Mouse (Mus musculus) kidney, embryonic 16.5 days (tissue): ENCODE measurements around the gene Tex9. TPM values are rescaled to one million over a fixed set of nuclear protein-coding genes. Genes with fewer than 3 reads are reported as not detected.

Experiments used
- ATAC-seq: fragments of 200-750 bp; cut with Nextera tagmentation; 2 replicates; pipeline ENCODE4 v1.8.0; 2017; ENCODE audit warnings: moderate TSS enrichment; ENCODE audit not compliant: low FRiP score, low TSS enrichment
- H3K27ac ChIP-seq: fragments of 300-500 bp; sonication (generic); 2 replicates; pipeline ENCODE4 v1.5.1; 2014; ENCODE audit warnings: low read length
- H3K27me3 ChIP-seq: fragments of 300-500 bp; sonication (generic); 2 replicates; pipeline ENCODE4 v1.6.1; 2014; ENCODE audit warnings: low read length, control low read depth, mixed read lengths; ENCODE audit not compliant: insufficient read depth
- H3K36me3 ChIP-seq: fragments of 300-500 bp; sonication (generic); 2 replicates; pipeline ENCODE4 v1.6.1; 2014; ENCODE audit warnings: low read length, control low read depth, mixed read lengths; ENCODE audit not compliant: insufficient read depth
- H3K4me1 ChIP-seq: fragments of 300-500 bp; sonication (generic); 2 replicates; pipeline ENCODE4 v1.6.1; 2014; ENCODE audit warnings: low read length, control low read depth, mixed read lengths; ENCODE audit not compliant: insufficient read depth
- H3K4me2 ChIP-seq: fragments of 300-500 bp; sonication (generic); replicated peaks from 2 replicates; pipeline ENCODE4 v1.6.1; 2014; ENCODE audit warnings: low read depth, low read length
- H3K4me3 ChIP-seq: fragments of 300-500 bp; sonication (generic); 2 replicates; pipeline ENCODE4 v1.5.1; 2014; ENCODE audit warnings: mild to moderate bottlenecking, low read length
- H3K9ac ChIP-seq: fragments of 300-500 bp; sonication (generic); replicated peaks from 2 replicates; pipeline ENCODE4 v1.6.1; 2014; ENCODE audit warnings: low read length
- H3K9me3 ChIP-seq: fragments of 300-500 bp; sonication (generic); 2 replicates; pipeline ENCODE4 v1.6.1; 2016; ENCODE audit warnings: low read length, control low read depth
- WGBS: fragments of 180-500 bp; shearing (Covaris S2); extraction: QIAGEN DNeasy Blood & Tissue Kit; methylation state at CpG from one replicate; pipeline ENCODE4 v1.1.7; 2014; 5-methylcytosine and 5-hydroxymethylcytosine counted together
- polyA plus RNA-seq: library from polyadenylated mRNA; unstranded; fragments of >200 nt; fragmentation: Nextera tagmentation; extraction: Ambion mirVana; gene quantifications from 2 replicates; pipeline ENCODE4 v1.2.1, GENCODE M21; 2015

Tex9 gene
- polyA plus RNA-seq, 1 experiment from 2014 or later = 28.2 TPM

- Histone ChIP-seq H3K36me3 (no peaks in the 10 kb centered on the region), H3K4me2 (no peak overlapping the region), H3K4me3 (no peak overlapping the region), H3K9ac (no peak overlapping the region), H3K9me3 (no peaks in the 10 kb centered on the region), H3K27me3 (no peaks in the 10 kb centered on the region; the same call in none of the 2 replicates), H3K27ac (no peak overlapping the region), H3K4me1 (peaks cover 10% of the 10 kb centered on the region)
- 56% methylated on average over 11 of the region's 11 CpGs for WGBS
- ATAC-seq = no peak
Measured at GRCm38 (mm10) chr9:72422284-72422683, 69.7 kb downstream of the Tex9 start.

GRCm38 (mm10) chr9:72420490-72420889 lies 71.5 kb downstream of the Tex9 start:
- WGBS = 80% methylated on average over 3 of the region's 3 CpGs
- Histone ChIP-seq H3K4me2 (no peak overlapping the region), H3K27me3 (no peaks in the 10 kb centered on the region; the same call in none of the 2 replicates), H3K9ac (no peak overlapping the region), H3K9me3 (no peaks in the 10 kb centered on the region), H3K4me3 (no peak overlapping the region), H3K27ac (no peak overlapping the region), H3K36me3 (no peaks in the 10 kb centered on the region), H3K4me1 (peaks cover 10% of the 10 kb centered on the region)
- no peak for ATAC-seq

GRCm38 (mm10) chr9:72418443-72418842 lies 73.6 kb downstream of the Tex9 start:
- 80% methylated on average over 3 of the region's 3 CpGs for WGBS
- H3K27ac ChIP-seq = no peak overlapping the region
- H3K9me3 ChIP-seq = no peaks in the 10 kb centered on the region
- no peaks in the 10 kb centered on the region for H3K27me3 ChIP-seq
- no peak overlapping the region for H3K4me2 ChIP-seq
- H3K4me3 ChIP-seq = no peak overlapping the region
- H3K9ac ChIP-seq = no peak overlapping the region
- peaks cover 10% of the 10 kb centered on the region for H3K4me1 ChIP-seq
- ATAC-seq = no peak
- no peaks in the 10 kb centered on the region for H3K36me3 ChIP-seq

GRCm38 (mm10) chr9:72411746-72412145 lies 80.3 kb downstream of the Tex9 start:
- Histone ChIP-seq H3K27me3 (no peaks in the 10 kb centered on the region), H3K4me2 (no peak overlapping the region), H3K4me1 (no peaks in the 10 kb centered on the region), H3K27ac (no peak overlapping the region), H3K9me3 (no peaks in the 10 kb centered on the region), H3K9ac (no peak overlapping the region), H3K36me3 (no peaks in the 10 kb centered on the region), H3K4me3 (no peak overlapping the region)
- no peak for ATAC-seq
- 95% methylated on average over 2 of the region's 2 CpGs for WGBS

GRCm38 (mm10) chr9:72409381-72410225 lies 82.4 kb downstream of the Tex9 start:
- no peak overlapping the region for H3K9ac ChIP-seq
- WGBS = 45% methylated on average over 15 of the region's 15 CpGs
- ATAC-seq = no peak
- H3K27ac ChIP-seq = no peak overlapping the region
- H3K27me3 ChIP-seq = no peaks in the 10 kb centered on the region
- no peak overlapping the region for H3K4me3 ChIP-seq
- H3K36me3 ChIP-seq = no peaks in the 10 kb centered on the region
- no peaks in the 10 kb centered on the region for H3K4me1 ChIP-seq
- no peak overlapping the region for H3K4me2 ChIP-seq
- H3K9me3 ChIP-seq = no peaks in the 10 kb centered on the region

- peak overlapping the region; percentile 41 for H3K4me3 ChIP-seq
- no peaks in the 10 kb centered on the region for H3K9me3 ChIP-seq
- H3K4me2 ChIP-seq = peak overlapping the region; percentile 56
- WGBS = 9% methylated on average over 12 of the region's 12 CpGs
- peak; percentile 82 for ATAC-seq
- peak overlapping the region; percentile 65 for H3K9ac ChIP-seq
- H3K4me1 ChIP-seq = no peaks in the 10 kb centered on the region
- H3K27ac ChIP-seq = no peak overlapping the region
- no peaks in the 10 kb centered on the region for H3K36me3 ChIP-seq
- H3K27me3 ChIP-seq = no peaks in the 10 kb centered on the region
Measured at GRCm38 (mm10) chr9:72408131-72408586, 83.9 kb downstream of the Tex9 start.

GRCm38 (mm10) chr9:72405882-72406638 lies 86.0 kb downstream of the Tex9 start:
- no peak overlapping the region for H3K27ac ChIP-seq
- H3K4me3 ChIP-seq = no peak overlapping the region
- 87% methylated on average over 9 of the region's 9 CpGs for WGBS
- no peaks in the 10 kb centered on the region for H3K36me3 ChIP-seq
- H3K27me3 ChIP-seq = no peaks in the 10 kb centered on the region
- no peak for ATAC-seq
- no peak overlapping the region for H3K9ac ChIP-seq
- H3K4me2 ChIP-seq = no peak overlapping the region
- H3K4me1 ChIP-seq = no peaks in the 10 kb centered on the region
- H3K9me3 ChIP-seq = no peaks in the 10 kb centered on the region

- no peaks in the 10 kb centered on the region for H3K9me3 ChIP-seq
- 70% methylated on average over 3 of the region's 3 CpGs for WGBS
- H3K9ac ChIP-seq = no peak overlapping the region
- no peak overlapping the region for H3K4me3 ChIP-seq
- no peaks in the 10 kb centered on the region for H3K27me3 ChIP-seq
- H3K4me2 ChIP-seq = no peak overlapping the region
- H3K27ac ChIP-seq = no peak overlapping the region
- no peaks in the 10 kb centered on the region for H3K36me3 ChIP-seq
- H3K4me1 ChIP-seq = no peaks in the 10 kb centered on the region
- ATAC-seq = no peak
Measured at GRCm38 (mm10) chr9:72404934-72405333, 87.1 kb downstream of the Tex9 start.

- WGBS = 86% methylated on average over 8 of the region's 8 CpGs
- Histone ChIP-seq H3K4me1 (no peaks in the 10 kb centered on the region), H3K27me3 (no peaks in the 10 kb centered on the region), H3K36me3 (no peaks in the 10 kb centered on the region), H3K4me3 (no peak overlapping the region), H3K4me2 (no peak overlapping the region), H3K9ac (no peak overlapping the region), H3K9me3 (no peaks in the 10 kb centered on the region), H3K27ac (no peak overlapping the region)
- no peak for ATAC-seq
Measured at GRCm38 (mm10) chr9:72404446-72404845, 87.6 kb downstream of the Tex9 start.

- no peak overlapping the region for H3K4me3 ChIP-seq
- H3K36me3 ChIP-seq = no peaks in the 10 kb centered on the region
- no peaks in the 10 kb centered on the region for H3K9me3 ChIP-seq
- no peak overlapping the region for H3K4me2 ChIP-seq
- H3K27me3 ChIP-seq = no peaks in the 10 kb centered on the region
- no peak overlapping the region for H3K27ac ChIP-seq
- ATAC-seq = no peak
- 77% methylated on average over 6 of the region's 6 CpGs for WGBS
- H3K4me1 ChIP-seq = no peaks in the 10 kb centered on the region
- no peak overlapping the region for H3K9ac ChIP-seq
Measured at GRCm38 (mm10) chr9:72403421-72403820, 88.6 kb downstream of the Tex9 start.
